Mouse (Mus musculus) granulocyte monocyte progenitor cell, adult 5-6 weeks (primary cell): Measurements from ENCODE around the gene Iqce. TPM values are rescaled to one million over a fixed set of nuclear protein-coding genes. Genes with fewer than 3 reads are reported as not detected.

ENCODE experiments used
- ATAC-seq: replicated peaks from 2 replicates; pipeline ENCODE4 v1.8.0; 2016; ENCODE audit warnings: mild to moderate bottlenecking, moderate TSS enrichment, inconsistent platforms; ENCODE audit not compliant: poor library complexity, severe bottlenecking
- total RNA-seq, 2 experiments: library from RNA; stranded (forward) in 1 of 2; stranded (reverse) in 1 of 2; fragments of 200-712, 200-1000 nt in 1 of 2; fragments of >200 nt in 1 of 2; fragmentation: Nextera tagmentation in 1 of 2; gene quantifications; 2 replicates each; pipeline ENCODE4 v1.2.3; 2014 to 2017

Iqce gene
- total RNA-seq, 2 experiments from 2014 or later: 5.3 to 13.4 TPM

DNA sequence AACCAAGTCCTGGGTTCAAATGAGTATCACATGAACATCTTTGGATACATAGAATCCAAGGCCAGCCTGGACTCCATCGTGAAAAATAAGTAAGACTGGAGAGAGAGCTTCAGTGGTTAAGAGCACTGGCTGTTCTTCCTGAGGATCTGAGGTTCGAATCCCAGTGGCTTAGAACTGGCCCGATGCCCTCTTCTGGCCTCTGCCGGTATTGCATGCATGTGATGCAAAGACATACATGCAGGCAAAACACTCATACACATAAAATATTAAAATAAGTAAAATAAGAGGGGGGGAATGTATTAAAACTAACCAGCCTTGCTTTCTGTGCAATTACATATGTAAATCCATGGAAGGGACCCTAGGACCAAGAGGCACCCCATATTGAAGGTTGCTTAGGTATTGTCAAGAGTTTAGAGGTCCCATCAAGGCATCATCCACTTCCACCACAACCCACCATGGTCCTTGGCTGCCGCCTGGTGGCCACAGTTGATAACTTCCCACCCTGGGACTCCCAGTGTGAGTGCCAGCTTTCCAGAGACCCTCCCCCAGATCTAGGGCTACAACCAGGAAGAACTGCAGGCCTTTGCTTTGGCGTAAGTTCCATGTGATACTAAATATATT is 82.9 kb downstream of the Iqce start:
- peak; percentile 23; the same call in 1 of the 2 replicates for ATAC-seq

DNA sequence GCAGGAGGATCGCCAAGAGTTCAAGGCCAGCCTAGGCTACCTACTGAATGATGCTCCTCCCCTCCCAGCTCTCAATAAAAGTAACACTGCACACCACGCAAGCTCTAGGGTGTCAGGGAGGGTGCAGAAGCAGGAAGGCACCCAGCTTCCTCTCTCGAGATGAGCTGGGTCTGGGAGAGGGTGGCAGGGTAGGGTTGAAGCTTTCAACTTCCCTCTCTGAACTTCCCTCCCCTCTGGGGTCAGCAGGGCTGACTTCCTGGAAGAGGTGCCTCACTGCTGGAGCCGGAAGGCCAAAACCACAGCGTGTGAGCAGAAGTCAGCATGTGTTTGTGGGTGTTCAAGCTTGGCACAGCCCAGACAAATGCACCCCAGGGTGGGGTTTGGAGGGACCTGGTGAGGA is 84.5 kb downstream of the Iqce start:
- peak; percentile 85 for ATAC-seq

DNA sequence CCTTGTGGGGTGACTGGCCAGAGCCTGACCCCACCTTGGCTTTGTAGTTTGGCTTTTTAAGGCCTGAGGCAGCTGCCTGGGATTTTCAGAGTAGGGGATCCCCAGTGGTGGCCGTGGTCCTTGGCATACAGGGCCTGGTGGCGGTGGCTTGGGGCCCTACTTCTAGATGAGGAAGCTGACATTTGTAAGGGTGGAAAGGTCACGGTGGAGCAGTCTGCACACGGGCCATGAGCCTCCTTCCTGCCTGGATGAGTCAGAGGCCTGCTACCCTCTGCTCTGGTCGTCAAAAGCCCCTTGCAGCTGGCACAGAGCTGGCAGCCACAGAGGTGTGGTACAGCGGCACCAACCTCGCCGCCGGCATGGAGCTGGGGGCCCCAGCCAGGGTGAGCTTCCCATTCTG is 85.5 kb downstream of the Iqce start:
- ATAC-seq: peak; percentile 57

DNA sequence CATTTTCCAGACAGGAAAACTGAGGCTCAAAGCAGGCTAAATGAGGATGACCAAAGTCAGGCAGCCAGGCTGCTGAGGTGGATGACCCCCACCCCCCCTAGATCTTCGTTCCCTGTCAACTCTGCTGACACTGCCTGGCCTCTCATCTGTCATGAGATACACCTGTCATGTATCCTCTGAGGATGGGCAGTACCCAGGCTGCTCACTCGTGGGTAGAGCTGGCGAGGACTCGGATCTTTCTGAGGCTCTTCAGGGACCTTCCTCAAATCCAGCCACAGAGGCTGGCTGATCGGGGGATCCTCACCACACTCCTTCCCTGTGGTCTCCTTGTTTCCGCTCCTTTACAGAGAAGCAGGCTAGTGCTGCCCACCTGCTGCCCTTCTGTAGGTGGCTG is 86.1 kb downstream of the Iqce start:
- ATAC-seq: peak; percentile 26

DNA sequence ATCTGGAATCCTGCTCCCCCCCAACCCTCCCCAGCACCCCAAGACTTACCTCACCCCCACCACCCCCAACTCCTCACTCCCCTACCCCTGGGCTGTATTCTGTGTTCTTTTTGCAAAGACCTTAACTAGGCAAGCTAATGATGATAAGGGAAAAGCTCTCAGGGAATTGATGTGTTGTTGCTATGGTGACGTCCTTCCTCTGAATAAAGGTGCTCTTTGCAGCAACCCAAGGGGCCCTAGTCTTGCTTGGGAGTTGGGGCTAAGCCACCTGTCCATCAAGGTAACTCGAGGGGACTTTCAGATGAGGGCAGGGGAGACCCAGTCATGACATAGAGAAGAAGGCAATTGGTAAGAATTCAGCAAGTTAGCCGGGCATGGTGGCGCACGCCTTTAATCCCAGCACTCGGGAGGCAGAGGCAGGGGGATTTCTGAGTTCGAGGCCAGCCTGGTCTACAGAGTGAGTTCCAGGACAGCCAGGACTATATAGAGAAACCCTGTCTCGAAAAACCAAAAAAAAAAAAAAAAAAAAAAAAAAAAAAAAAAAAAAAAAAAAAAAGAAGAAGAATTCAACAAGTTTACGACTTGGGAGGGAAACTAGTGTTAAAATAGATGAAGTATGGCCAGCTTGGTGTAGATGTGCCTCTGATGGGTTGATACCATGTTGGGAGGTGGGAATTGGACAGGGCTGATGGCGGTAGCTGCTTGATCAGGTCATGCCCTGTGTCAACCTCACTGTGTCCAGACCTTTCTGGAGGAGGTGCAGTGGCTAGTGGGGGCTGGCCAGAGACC is 86.7 kb downstream of the Iqce start:
- ATAC-seq: no peak

DNA sequence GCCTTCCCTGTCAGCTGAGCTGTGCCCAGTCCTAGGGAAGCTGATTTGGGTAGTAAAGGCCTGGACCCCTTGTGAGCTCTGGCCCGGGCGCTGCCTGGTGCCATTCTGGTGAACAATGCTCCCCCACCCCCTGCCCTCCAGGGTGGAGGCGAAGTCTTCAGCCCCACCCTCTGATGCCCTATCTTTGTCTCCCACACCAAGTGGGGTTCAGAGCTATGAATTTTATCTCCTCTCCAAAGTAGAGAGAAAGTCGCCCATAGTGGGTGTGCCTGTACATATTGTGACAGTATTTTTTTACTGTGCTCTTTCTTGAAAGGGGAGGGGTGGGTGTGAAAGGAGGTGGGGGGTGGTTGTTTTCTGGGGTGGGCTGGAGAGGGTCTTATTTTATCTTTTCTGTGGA is 87.3 kb downstream of the Iqce start:
- no peak for ATAC-seq

DNA sequence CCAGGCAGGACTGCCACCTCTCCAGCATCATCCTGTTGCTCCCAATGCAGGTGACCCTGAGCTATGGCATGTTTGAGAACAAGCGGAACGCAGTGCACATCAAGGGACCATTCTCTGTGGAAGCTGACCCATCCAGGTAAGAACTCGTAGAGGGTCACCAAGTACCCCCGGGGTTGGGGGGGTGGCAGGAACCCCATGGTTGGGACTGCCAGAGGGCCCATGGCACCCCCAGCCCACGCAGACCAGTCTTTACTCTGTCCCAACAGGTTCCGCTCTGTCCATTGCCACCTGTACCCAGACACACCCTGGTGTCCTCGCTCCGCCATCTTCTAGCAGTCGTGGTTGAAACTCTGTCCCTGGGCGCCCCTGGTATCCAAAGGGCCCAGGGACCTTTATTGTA is 88.0 kb downstream of the Iqce start:
- no peak for ATAC-seq

DNA sequence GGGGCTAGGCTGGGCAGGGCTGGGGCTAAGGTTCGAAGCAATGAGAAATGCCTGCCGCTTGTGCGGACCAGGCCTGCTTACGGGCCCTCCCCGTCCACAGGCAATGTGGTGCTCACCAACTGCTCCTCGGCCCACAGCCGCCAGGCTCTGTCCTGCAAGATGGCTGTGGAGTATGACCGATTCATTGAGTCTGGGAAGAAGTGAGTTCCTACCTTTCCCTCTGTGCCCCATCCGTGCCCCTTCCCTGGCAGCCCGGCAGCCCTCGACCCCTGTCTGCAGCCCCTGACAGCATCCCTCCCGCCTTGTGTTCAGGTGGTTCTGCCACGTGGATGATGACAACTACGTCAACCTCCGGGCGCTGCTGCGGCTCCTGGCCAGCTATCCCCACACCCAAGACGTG is 90.0 kb downstream of the Iqce start:
- ATAC-seq: no peak

Other genes starting within 250 kb of the Iqce start
- gene Chst12, start 196.8 kb downstream of the Iqce start, total RNA-seq (2014; fragmentation: Nextera tagmentation): 79.1 and 85.4 TPM in 2 replicates
- gene Chst12, start 196.8 kb downstream of the Iqce start, total RNA-seq (2017): 30.2 and 30.3 TPM in 2 replicates
- not detected in 2 replicates for gene Grifin, start 137.3 kb downstream of the Iqce start, total RNA-seq (2014; fragmentation: Nextera tagmentation)
- gene Grifin, start 137.3 kb downstream of the Iqce start, total RNA-seq (2017): not detected in 2 replicates
- 8.2 and 9.9 TPM in 2 replicates for gene Lfng, start 95.1 kb downstream of the Iqce start, total RNA-seq (2014; fragmentation: Nextera tagmentation)
- gene Lfng, start 95.1 kb downstream of the Iqce start, total RNA-seq (2017): 1.9 and 14.6 TPM in 2 replicates
- gene Ttyh3, start 53.3 kb downstream of the Iqce start, total RNA-seq (2014; fragmentation: Nextera tagmentation): 42.0 and 47.9 TPM in 2 replicates
- gene Ttyh3, start 53.3 kb downstream of the Iqce start, total RNA-seq (2017): 8.7 and 9.2 TPM in 2 replicates
- gene Brat1, start 2.6 kb upstream of the Iqce start, total RNA-seq (2014; fragmentation: Nextera tagmentation): 10.2 and 14.3 TPM in 2 replicates
- gene Brat1, start 2.6 kb upstream of the Iqce start, total RNA-seq (2017): 7.3 and 8.2 TPM in 2 replicates
- gene Amz1, start 21.7 kb upstream of the Iqce start, total RNA-seq (2014; fragmentation: Nextera tagmentation): 2.8 and 3.1 TPM in 2 replicates
- gene Amz1, start 21.7 kb upstream of the Iqce start, total RNA-seq (2017): 0.77 and 0.78 TPM in 2 replicates
- 42.3 and 44.7 TPM in 2 replicates for gene Gna12, start 128.1 kb upstream of the Iqce start, total RNA-seq (2014; fragmentation: Nextera tagmentation)
- 34.9 and 35.3 TPM in 2 replicates for gene Gna12, start 128.1 kb upstream of the Iqce start, total RNA-seq (2017)